Mouse (Mus musculus) neural tube, embryonic 15.5 days (tissue): Measurements from ENCODE around the gene Tnnc2. TPM values are rescaled to one million over a fixed set of nuclear protein-coding genes. Genes with fewer than 3 reads are reported as not detected.

ENCODE experiments used
- ATAC-seq: fragments of 200-750 bp; cut with Nextera tagmentation; 2 replicates; pipeline ENCODE4 v1.8.0; 2017; ENCODE audit warnings: mild to moderate bottlenecking, moderate TSS enrichment, moderate library complexity; ENCODE audit not compliant: low FRiP score
- H3K27ac ChIP-seq: fragments of 300-500 bp; sonication (generic); replicated peaks from 2 replicates; pipeline ENCODE4 v1.5.1; 2015; ENCODE audit warnings: mild to moderate bottlenecking, inconsistent platforms
- H3K27me3 ChIP-seq: fragments of 300-500 bp; sonication (generic); replicated peaks from 2 replicates; pipeline ENCODE4 v1.6.1; 2015; ENCODE audit warnings: inconsistent platforms
- H3K36me3 ChIP-seq: fragments of 300-500 bp; sonication (generic); 2 replicates; pipeline ENCODE4 v1.6.1; 2015; ENCODE audit warnings: inconsistent platforms
- H3K4me1 ChIP-seq: fragments of 300-500 bp; sonication (generic); 2 replicates; pipeline ENCODE4 v1.6.1; 2015; ENCODE audit warnings: inconsistent platforms
- H3K4me2 ChIP-seq: fragments of 300-500 bp; sonication (generic); 2 replicates; pipeline ENCODE4 v1.6.1; 2015; ENCODE audit warnings: inconsistent platforms, mild to moderate bottlenecking, moderate library complexity
- H3K4me3 ChIP-seq: fragments of 300-500 bp; sonication (generic); replicated peaks from 2 replicates; pipeline ENCODE4 v1.5.1; 2015; ENCODE audit warnings: mild to moderate bottlenecking, inconsistent platforms
- H3K9ac ChIP-seq: fragments of 300-500 bp; sonication (generic); replicated peaks from 2 replicates; pipeline ENCODE4 v1.6.1; 2015; ENCODE audit warnings: mild to moderate bottlenecking, inconsistent platforms
- H3K9me3 ChIP-seq: fragments of 300-500 bp; sonication (generic); replicated peaks from 2 replicates; pipeline ENCODE4 v1.6.1; 2016; ENCODE audit warnings: inconsistent platforms
- WGBS: fragments of 180-500 bp; shearing (Covaris S2); methylation state at CpG from one replicate; pipeline ENCODE4 v1.1.7; 2015; ENCODE audit warnings: mixed read lengths; 5-methylcytosine and 5-hydroxymethylcytosine counted together
- polyA plus RNA-seq: library from polyadenylated mRNA; unstranded; fragments of >200 nt; fragmentation: Nextera tagmentation; extraction: Ambion mirVana; gene quantifications from 2 replicates; pipeline ENCODE4 v1.2.1, GENCODE M21; 2015

Gene Tnnc2
- polyA plus RNA-seq, 1 experiment from 2014 or later, result 55.6 TPM

DNA sequence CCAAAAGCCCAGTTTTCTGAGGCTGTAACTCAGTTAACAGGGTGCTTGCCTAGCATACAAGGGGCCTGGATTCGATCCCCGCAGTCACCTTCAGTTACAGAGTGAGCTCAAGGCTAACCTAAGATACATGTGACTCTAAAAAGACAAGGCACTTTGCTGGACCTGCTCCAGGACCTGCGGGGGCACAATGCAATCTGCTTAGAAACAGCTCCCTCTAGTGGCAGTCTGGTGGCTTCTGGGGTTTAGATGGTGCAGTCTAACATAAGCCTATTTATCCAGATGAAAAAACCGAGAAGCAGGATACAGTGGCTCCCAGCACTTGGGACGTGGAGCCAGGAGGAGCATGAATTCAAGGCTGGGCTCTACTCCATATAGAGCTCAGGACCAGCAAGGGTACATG, 14.5 kb upstream of the Tnnc2 start:
- Histone ChIP-seq H3K27me3 (no peaks in the 10 kb centered on the region), H3K36me3 (peaks cover 58% of the 10 kb centered on the region), H3K4me3 (no peak overlapping the region), H3K4me2 (no peak overlapping the region), H3K9me3 (no peaks in the 10 kb centered on the region), H3K9ac (no peak overlapping the region), H3K4me1 (no peaks in the 10 kb centered on the region), H3K27ac (no peak overlapping the region)
- WGBS, result 32% methylated on average over 5 of the region's 5 CpGs
- ATAC-seq, result no peak

DNA sequence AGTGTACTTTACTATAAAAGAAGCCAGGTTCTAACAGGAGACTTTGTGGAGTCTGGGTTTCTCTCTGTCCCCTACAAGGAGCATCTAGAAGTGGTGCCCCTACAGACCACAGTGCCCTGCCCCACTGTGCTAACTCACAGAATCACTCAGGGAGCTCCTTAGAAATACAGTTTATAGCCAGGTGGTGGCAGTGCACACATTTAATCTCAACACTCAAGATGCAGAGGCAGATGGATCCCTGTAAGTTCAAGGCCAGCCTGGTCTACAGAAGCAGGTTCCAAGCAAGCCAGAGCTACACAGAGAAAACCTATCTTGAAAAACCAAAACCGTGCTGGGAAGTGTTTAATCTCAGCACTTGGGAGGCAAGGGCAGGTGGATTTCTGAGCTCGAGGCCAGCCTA, 14.0 kb upstream of the Tnnc2 start:
- Histone ChIP-seq H3K36me3 (peaks cover 62% of the 10 kb centered on the region), H3K4me1 (no peaks in the 10 kb centered on the region; the same call in 1 of the 2 replicates), H3K9ac (no peak overlapping the region), H3K27ac (no peak overlapping the region), H3K4me3 (no peak overlapping the region), H3K4me2 (no peak overlapping the region), H3K27me3 (no peaks in the 10 kb centered on the region), H3K9me3 (no peaks in the 10 kb centered on the region)
- 94% methylated on average over 2 of the region's 2 CpGs for WGBS
- no peak for ATAC-seq

DNA sequence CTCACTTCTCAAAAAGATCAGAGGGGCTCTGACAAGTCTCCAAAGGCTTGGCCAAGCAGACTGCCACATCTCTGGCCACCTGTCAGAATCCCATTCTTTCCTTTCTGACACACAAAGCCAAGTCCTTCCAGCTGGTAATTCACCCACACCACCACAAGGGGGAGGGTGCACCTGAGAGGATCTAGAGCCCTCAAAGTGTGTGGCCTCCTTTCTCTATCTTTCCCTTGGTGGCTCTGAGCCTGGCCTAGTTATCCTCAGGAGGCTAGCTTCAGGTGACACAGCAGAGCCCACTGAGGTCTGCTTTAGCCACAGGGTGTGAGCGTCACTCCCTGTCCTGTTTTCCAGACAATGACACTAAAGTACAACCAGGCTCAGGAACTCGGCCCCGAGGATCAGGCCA, 13.5 kb upstream of the Tnnc2 start:
- Histone ChIP-seq H3K9me3 (no peaks in the 10 kb centered on the region), H3K27me3 (no peaks in the 10 kb centered on the region), H3K4me3 (no peak overlapping the region), H3K36me3 (peaks cover 61% of the 10 kb centered on the region), H3K4me1 (peaks cover 5% of the 10 kb centered on the region), H3K27ac (no peak overlapping the region), H3K4me2 (no peak overlapping the region), H3K9ac (no peak overlapping the region)
- no peak for ATAC-seq
- 83% methylated on average over 3 of the region's 3 CpGs for WGBS

DNA sequence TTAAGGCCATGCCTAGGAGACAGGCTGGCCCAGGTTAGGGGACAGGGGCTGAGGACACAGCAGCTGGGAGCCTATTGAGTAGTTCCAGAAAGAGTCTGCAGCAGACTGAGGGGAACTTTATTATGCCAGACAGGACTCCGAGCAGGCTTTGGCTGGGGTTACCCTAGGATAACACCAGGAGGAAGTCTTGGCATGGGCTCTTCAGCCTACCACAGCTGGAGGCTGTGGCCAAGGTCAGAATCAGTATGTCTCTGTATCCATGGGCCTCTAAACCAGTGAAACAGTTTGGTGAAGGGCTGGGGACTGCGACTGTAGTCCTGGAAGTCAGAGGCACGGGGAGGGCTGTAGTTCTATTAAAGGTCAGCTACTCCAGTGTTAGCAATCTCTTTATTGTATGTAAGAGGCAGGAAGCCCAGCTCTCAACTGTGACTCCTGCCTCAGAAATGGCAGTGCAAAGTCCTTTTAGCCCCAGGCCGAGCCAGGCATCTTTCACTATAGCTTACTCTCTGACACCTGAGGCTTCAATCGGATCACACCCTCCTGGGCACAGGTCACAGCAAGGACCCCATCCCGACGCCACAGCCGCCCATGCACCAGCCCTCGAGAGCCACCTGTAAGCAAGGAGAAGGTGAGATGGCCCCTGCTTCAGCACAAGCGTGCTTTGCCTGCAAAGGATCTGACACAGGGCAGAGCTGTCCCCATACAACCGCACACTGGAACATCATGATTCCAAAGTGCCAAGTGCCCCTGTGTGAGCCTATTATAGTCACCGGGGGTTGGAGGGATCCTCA, 12.8 kb upstream of the Tnnc2 start:
- no peak overlapping the region for H3K9ac ChIP-seq
- 93% methylated on average over 12 of the region's 12 CpGs for WGBS
- peaks cover 10% of the 10 kb centered on the region for H3K4me1 ChIP-seq
- H3K27me3 ChIP-seq, result no peaks in the 10 kb centered on the region
- peaks cover 56% of the 10 kb centered on the region for H3K36me3 ChIP-seq
- H3K27ac ChIP-seq, result no peak overlapping the region
- no peak for ATAC-seq
- no peak overlapping the region for H3K4me3 ChIP-seq
- H3K9me3 ChIP-seq, result no peaks in the 10 kb centered on the region
- no peak overlapping the region for H3K4me2 ChIP-seq

DNA sequence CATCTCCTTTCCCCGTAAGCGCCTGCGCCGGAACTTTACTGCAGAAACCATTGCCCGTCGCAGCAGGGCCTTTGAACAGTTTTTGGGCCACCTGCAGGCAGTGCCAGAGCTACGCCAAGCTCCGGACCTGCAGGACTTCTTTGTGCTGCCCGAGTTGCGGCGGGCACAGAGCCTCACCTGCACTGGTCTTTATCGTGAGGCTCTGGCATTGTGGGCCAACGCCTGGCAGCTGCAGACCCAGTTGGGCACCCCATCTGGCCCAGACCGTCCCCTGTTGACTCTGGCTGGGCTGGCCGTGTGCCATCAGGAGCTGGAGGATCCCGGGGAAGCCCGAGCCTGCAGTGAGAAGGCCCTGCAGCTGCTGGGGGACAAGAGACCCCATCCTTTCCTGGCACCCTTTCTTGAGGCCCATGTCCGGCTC, 12.1 kb upstream of the Tnnc2 start:
- H3K27me3 ChIP-seq, result no peaks in the 10 kb centered on the region
- H3K4me3 ChIP-seq, result no peak overlapping the region
- H3K27ac ChIP-seq, result no peak overlapping the region
- H3K9ac ChIP-seq, result no peak overlapping the region
- WGBS, result 87% methylated on average over 18 of the region's 18 CpGs
- peaks cover 51% of the 10 kb centered on the region for H3K36me3 ChIP-seq
- no peaks in the 10 kb centered on the region for H3K9me3 ChIP-seq
- no peak overlapping the region for H3K4me2 ChIP-seq
- no peak for ATAC-seq
- peaks cover 17% of the 10 kb centered on the region for H3K4me1 ChIP-seq

DNA sequence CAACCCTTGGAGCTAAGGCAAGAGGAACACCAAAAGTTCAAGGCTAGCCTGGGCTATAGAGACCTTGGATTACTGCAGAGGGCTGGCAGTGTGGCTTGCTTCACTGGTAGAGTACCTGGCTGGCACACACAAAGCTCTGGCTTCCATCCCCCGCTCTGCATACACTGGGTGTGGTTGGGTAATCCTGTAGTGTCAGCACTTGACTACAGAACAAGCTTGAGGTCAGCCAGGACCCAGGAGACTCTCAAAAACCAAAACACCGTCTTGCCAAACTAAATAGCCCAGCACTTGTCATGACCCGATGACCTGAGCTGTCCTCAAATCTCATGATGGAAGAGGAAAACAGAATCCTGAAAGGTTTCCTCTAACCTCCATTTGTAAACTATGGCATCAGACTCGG, 10.7 kb upstream of the Tnnc2 start:
- H3K9me3 ChIP-seq, result no peaks in the 10 kb centered on the region
- H3K36me3 ChIP-seq, result peaks cover 37% of the 10 kb centered on the region
- ATAC-seq, result no peak
- 90% methylated on average over 4 of the region's 4 CpGs for WGBS
- peaks cover 24% of the 10 kb centered on the region for H3K4me1 ChIP-seq
- H3K27ac ChIP-seq, result no peak overlapping the region
- H3K27me3 ChIP-seq, result no peaks in the 10 kb centered on the region
- H3K9ac ChIP-seq, result no peak overlapping the region
- H3K4me2 ChIP-seq, result no peak overlapping the region
- no peak overlapping the region for H3K4me3 ChIP-seq

DNA sequence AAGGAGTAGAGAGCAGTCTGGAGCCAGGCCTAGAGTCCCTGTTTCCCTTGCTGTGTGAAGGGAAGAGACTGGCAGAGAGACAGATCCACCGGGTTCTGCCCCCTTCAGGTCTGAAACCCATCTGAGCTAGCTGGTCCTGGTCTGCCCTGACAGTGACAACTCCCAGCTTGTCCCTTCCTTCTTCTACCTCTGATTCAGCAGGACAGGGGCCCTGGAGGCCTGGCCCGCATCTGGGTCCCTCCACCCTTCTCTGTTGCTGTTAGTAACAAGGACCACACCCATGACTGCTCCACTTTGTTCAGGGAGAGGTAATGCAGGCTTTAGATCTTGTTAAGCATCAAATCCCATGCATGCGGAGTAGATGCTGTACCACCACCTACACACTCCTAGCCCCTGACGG, 8.6 kb upstream of the Tnnc2 start:
- Histone ChIP-seq H3K9me3 (no peaks in the 10 kb centered on the region), H3K4me1 (peaks cover 35% of the 10 kb centered on the region), H3K4me2 (peak overlapping the region; percentile 5; the same call in 1 of the 2 replicates), H3K36me3 (peaks cover 31% of the 10 kb centered on the region), H3K27ac (no peak overlapping the region), H3K4me3 (no peak overlapping the region), H3K27me3 (no peaks in the 10 kb centered on the region), H3K9ac (0 out of 2 replicates have a peak overlapping the region, but pooled peaks have one; percentile 10)
- no peak for ATAC-seq
- 72% methylated on average over 4 of the region's 4 CpGs for WGBS

DNA sequence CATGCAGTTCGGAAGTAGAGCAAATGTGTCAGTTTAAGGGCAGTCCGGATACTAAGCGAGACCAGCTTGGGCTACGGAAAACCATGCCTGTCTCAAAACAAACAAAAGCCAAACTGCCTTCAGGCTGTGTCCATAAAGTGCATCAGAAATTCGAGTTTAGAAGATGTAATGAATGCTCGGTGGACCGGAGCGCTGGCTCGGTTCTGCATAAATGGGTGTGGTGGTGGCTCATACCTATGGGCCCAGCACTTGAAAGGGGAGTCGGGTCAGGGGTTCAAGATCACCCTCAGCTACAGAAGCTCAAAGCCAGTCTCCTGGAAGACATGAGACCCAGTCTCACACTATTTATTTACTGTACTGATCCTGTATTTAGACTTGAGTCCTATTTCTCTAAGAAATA, 8.0 kb upstream of the Tnnc2 start:
- Histone ChIP-seq H3K36me3 (peaks cover 25% of the 10 kb centered on the region), H3K4me3 (no peak overlapping the region), H3K27me3 (no peaks in the 10 kb centered on the region), H3K4me2 (peak overlapping the region; percentile 26), H3K4me1 (peaks cover 35% of the 10 kb centered on the region), H3K9ac (no peak overlapping the region), H3K9me3 (no peaks in the 10 kb centered on the region), H3K27ac (no peak overlapping the region)
- ATAC-seq, result no peak
- WGBS, result 79% methylated on average over 10 of the region's 10 CpGs

DNA sequence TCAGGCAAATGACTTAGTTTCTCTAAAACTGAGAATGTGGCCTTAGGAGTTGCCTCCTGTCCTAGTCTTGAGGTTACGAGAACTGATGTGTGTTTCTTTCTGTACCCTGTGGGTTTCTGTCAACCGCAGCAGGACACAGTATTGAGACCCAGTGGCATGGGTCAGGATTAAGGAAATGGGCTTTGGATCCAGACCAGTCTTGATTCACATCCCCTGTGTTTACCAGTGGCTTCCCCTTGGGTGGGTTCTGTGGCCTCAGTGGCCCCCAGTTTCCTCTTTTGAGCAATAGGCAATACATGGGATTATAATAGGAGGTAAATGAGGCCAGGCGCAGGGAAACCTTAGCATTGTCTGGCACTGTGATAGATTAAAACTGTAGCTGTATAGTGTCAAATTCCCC, 7.3 kb upstream of the Tnnc2 start:
- Histone ChIP-seq H3K4me1 (peaks cover 35% of the 10 kb centered on the region), H3K27ac (no peak overlapping the region; the same call in 1 of the 2 replicates), H3K9me3 (no peaks in the 10 kb centered on the region), H3K9ac (no peak overlapping the region), H3K4me3 (peak overlapping the region; percentile 75), H3K27me3 (no peaks in the 10 kb centered on the region), H3K4me2 (peak overlapping the region; percentile 93), H3K36me3 (peaks cover 18% of the 10 kb centered on the region)
- ATAC-seq, result no peak
- WGBS, result 86% methylated on average over 3 of the region's 3 CpGs

DNA sequence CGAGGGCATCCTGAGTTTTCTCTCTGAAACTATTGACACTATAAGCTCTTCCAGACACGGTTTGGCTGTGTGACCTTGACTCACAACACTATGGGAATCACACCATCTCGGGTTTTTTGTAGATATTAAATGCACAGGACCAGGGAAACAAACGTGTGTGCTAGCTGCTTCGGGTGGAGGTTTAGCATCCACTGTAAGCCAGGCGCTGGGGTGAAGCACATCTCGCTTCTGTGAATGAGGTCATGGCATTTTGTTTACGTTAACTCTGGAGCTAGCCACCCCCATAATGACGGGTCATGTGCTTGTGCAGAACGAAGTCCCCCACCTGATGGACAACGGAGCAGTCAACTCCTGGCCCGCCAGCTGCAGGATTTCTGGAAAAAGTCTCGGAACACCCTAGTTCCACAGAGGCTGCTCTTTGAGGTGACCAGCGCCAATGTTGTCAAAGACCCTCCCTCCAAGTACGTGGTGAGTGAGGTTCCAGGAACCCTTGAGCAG, 6.7 kb upstream of the Tnnc2 start:
- ATAC-seq, result peak; percentile 30; the same call in 1 of the 2 replicates
- Histone ChIP-seq H3K27ac (peak overlapping the region; percentile 81), H3K4me3 (peak overlapping the region; percentile 75), H3K36me3 (peaks cover 12% of the 10 kb centered on the region), H3K4me1 (peaks cover 35% of the 10 kb centered on the region), H3K9me3 (no peaks in the 10 kb centered on the region), H3K9ac (peak overlapping the region; percentile 81), H3K27me3 (no peaks in the 10 kb centered on the region), H3K4me2 (peak overlapping the region; percentile 93)
- 11% methylated on average over 15 of the region's 15 CpGs for WGBS

DNA sequence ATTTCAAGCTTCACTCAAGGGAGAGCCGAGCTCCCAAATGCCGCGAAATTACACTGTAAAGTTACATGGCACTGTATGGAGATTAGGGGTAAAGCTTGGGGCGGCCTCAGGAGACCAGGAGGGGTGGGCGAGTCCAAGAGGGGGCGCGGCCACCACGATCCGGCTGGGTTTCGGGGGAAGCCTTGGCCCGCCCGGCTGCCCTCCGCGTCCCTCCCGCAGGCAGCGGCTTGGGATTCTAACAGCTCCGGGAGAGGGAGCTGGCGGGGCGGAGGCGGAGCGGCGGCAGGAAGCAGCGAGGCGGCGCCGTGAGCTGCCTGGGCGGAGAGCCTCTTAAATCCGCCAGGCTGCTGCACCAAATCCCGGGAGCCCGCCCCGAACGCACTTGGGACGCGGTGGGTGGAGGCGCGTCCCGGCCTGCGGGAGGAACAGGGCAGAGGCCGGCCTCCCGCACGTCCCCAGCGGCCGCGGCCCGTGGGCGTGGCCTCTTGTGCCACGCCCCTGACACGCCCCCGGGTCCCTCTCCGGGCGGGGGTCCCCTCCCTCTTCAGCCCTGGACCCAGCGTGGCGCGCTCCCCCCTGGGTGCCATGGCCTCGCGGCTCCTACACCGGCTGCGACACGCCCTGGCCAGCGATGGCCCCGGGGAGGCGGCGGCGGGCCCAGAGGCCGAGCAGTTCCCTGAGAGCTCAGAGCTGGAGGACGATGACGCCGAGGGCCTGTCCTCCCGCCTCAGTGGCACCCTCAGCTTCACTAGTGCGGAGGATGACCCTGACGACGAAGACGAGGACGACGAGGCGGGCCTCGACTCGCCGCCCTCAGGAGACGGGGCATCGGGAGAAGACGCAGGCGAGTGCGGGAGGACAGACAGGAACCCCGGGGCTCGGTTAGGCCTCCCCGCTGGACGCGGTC, 6.0 kb upstream of the Tnnc2 start, which contains the start of gene Snx21:
Gene Snx21 (plus strand): TSS at position 343 of the 907 bp plus-strand sequence.
- Histone ChIP-seq H3K4me3 (peak within 1 kb of the TSS; percentile 75), H3K27ac (peak within 1 kb of the TSS; percentile 81), H3K4me2 (peak within 1 kb of the TSS; percentile 93), H3K27me3 (no peaks in the 10 kb centered on the region), H3K9me3 (no peaks in the 10 kb centered on the region), H3K9ac (peak within 1 kb of the TSS; percentile 81), H3K4me1 (peaks cover 35% of the 10 kb centered on the region), H3K36me3 (peaks cover 6% of the 10 kb centered on the region; the same call in 1 of the 2 replicates)
- under 1% methylated on average over 72 of the region's 89 CpGs for WGBS
- peak; percentile 92 for ATAC-seq
